Mouse (Mus musculus): Measurements from ENCODE around the gene Olfr92. TPM values are rescaled to one million over a fixed set of nuclear protein-coding genes. Genes with fewer than 3 reads are reported as not detected.

The Olfr92 gene
- total RNA-seq (2014; fragmentation: Nextera tagmentation) (not detected in 2 replicates), total RNA-seq (2017) (not detected in 2 replicates)

DNA sequence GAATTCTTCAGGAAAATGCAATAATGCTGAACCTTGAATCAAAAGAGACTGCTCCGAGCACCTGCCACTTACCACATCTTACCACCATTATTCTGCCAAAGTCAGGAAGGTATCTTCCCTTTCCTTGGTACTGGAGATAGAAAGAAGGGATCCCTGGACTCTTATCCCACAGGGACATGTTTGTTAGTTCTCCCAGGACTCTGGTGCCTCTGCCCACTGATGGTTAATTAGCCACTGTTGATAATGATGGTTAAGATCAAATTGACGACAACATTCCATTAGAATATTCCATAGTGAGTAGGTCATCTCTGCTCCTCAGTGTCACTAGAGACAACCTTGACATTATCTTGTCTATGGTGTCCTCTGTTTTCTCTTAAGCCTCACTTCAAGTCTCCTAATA is at the start of gene Olfr92:
TSS of gene Olfr92 (minus strand) at position 101 of the 400 bp plus-strand sequence.
- ATAC-seq (replicated peaks; ENCODE audit: poor library complexity, severe bottlenecking): no peak

- no peak for ATAC-seq (replicated peaks; ENCODE audit: poor library complexity, severe bottlenecking)
Measured at GRCm38 (mm10) chr17:37161394-37161793, 41.5 kb upstream of the Olfr92 start, which contains the start of gene Olfr93. Gene Olfr93, minus strand, starts transcription at chr17:37161494.

DNA sequence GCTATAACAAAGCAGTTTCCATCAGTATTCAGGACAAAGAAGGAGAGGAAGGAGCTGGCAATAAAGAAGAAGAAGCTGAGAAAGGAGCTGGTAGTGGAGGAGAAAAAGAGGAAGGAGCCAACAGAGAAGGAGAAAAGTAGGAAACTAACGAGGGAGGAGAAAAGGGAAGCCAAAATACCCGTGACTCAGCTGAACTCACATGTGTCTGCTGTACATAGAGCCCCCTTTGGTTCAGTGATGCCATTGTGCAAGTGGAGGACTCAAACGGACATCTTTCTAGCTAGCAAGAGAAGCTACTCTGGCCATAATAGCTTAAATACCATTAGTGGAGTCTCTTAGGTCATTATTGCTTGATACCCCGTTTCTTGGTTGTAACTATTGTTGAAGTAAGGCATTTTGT is 11.5 kb upstream of the Olfr92 start:
- ATAC-seq (replicated peaks; ENCODE audit: poor library complexity, severe bottlenecking): peak; percentile 58; the same call in 1 of the 2 replicates

DNA sequence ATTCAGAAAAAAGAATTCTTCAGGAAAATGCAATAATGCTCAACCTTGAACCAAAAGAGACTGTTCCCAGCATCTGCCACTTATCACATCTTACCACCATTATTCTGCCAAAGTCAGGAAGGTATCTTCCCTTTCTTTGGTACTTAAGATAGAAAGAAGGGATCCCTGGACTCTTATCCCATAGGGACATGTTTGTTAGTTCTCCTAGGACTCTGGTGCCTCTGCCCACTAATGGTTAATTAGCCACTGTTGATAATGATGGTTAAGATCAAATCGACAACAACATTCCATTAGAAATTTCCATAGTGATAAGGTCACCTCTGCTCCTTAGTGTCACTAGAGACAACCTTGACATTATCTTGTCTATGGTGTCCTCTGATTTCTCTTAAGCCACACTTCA is 21.7 kb downstream of the Olfr92 start, which contains the start of gene Olfr91:
TSS of gene Olfr91 (minus strand) at position 101 of the 400 bp plus-strand sequence.
- ATAC-seq (replicated peaks; ENCODE audit: poor library complexity, severe bottlenecking): no peak

- ATAC-seq (replicated peaks; ENCODE audit: poor library complexity, severe bottlenecking): no peak
Measured at GRCm38 (mm10) chr17:37093289-37093688, 26.6 kb downstream of the Olfr92 start.

- no peak for ATAC-seq (replicated peaks; ENCODE audit: poor library complexity, severe bottlenecking)
Measured at GRCm38 (mm10) chr17:37092198-37092597, 27.7 kb downstream of the Olfr92 start.

DNA sequence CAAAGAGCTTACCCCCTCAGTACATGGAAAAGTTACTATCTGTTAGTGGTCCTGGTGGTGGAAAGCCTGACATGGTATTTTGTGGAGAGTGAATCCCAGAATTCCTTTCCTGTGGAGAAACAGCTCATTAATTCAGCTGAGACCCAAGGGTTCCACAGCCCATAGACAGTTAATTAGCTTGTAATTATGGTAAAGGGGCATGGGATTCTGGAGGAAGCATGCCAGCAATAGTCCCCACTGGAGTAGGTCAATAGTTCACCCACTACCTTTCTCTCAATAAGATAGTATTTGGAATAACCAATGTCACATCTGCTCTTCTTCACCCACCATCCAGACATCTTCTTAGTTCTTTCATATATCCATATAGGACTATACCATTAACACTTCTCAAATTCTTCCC is 31.5 kb downstream of the Olfr92 start, which contains the start of gene Olfr90:
TSS of gene Olfr90 (minus strand) at position 101 of the 400 bp plus-strand sequence.
- ATAC-seq (replicated peaks; ENCODE audit: poor library complexity, severe bottlenecking): no peak

DNA sequence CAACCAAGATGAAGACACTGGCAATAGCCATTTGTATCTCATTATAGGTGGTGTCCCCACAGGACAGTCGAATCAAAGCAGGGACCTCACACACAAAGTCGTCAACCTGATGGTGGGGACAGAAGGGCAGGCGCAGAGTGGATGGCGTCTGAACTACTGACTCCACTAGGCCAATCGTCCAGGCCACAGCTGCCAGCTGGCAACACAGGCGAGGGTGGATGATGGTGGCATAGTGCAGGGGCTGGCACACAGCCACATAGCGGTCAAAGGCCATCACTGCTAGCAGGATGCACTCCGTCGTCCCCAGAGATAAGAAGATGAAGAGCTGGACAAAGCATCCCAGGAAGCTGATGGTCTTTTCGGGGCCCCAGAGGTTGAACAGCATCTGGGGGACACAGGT is 34.3 kb downstream of the Olfr92 start:
- no peak for ATAC-seq (replicated peaks; ENCODE audit: poor library complexity, severe bottlenecking)

GRCm38 (mm10) chr17:37084632-37085031 is 35.3 kb downstream of the Olfr92 start:
- no peak for ATAC-seq (replicated peaks; ENCODE audit: poor library complexity, severe bottlenecking)

DNA sequence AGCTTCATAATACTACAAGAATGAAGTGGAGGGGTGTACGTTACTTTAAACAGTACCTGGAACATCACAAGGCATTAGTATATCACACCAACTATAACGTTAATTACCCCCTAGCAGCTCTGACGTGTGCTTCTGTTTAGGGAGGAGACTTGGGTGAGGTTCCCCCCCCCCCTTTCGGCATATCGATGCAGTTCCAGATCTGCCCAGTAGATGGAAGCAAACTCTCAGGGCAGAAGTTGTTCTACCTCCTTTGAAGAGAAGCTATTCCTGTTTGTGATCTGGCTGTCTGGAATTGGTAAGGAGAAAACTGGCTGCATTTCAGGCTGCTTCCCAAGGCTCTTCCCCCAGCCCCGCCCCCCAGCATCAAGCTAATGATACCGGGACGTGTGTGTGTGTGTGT is 36.6 kb downstream of the Olfr92 start:
- ATAC-seq (replicated peaks; ENCODE audit: poor library complexity, severe bottlenecking): peak; percentile 95

DNA sequence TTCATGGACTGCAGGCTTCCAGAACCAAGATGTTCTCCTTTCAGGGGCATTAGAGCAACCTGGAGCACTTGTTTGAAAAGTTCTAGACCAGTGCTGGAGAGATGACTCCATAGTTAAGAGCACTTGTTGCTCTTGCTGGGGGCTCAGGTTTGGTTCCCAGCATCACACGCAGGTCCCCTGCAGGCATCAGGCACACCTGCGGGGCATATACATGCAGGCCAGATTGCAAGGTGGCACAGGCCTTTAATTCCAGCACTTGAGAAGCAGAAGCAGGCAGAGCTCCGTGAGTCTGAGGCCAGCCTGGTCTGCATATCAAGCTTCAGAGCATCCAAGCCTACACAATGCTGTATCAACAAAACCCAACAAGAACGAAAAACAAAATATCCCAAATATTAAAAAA is 38.2 kb downstream of the Olfr92 start:
- no peak for ATAC-seq (replicated peaks; ENCODE audit: poor library complexity, severe bottlenecking)

DNA sequence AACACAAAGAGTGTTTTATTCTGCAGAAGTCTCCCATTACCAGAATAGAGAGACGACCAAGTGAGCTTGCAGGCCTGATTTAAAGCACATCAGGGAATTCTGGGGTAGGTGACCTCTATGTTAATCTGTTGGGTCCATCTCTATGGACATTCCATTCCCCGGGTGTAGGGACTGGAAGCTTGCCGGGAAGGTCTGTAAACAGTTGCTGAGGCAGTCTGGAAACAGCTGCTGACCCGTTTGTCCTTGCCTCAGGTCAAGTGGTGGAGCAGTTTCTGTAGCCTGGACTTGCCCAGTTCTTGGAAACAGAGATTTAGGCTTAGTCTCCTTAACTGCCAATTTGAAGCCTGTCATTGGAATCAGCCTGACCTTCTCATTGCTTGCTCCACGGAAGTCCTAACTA is 39.8 kb downstream of the Olfr92 start:
- no peak for ATAC-seq (replicated peaks; ENCODE audit: poor library complexity, severe bottlenecking)

DNA sequence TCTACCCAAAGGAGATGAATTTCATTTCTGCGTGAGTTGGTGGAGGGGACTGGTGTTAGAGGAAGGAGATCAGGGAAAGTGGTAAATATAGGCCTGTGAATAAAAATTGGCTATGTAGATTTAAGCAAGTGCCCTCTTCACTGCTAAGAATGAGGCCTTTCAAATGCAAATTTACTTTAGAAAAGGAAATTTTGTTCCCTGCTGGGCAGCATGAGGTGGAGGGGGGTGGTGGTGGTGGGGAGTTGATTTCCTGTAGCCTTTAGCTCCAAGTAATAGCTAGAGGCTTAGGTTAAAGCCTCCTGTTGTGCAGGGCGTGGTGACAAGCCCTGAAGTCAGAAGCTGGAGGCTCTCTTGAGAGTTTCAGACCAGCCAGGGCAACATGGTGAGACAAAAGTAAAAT is 40.9 kb downstream of the Olfr92 start:
- no peak for ATAC-seq (replicated peaks; ENCODE audit: poor library complexity, severe bottlenecking)

- ATAC-seq (replicated peaks; ENCODE audit: poor library complexity, severe bottlenecking): no peak
Measured at GRCm38 (mm10) chr17:37078193-37078592, 41.7 kb downstream of the Olfr92 start.

GRCm38 (mm10) chr17:37075766-37076165 is 44.1 kb downstream of the Olfr92 start:
- ATAC-seq (replicated peaks; ENCODE audit: poor library complexity, severe bottlenecking): no peak

DNA sequence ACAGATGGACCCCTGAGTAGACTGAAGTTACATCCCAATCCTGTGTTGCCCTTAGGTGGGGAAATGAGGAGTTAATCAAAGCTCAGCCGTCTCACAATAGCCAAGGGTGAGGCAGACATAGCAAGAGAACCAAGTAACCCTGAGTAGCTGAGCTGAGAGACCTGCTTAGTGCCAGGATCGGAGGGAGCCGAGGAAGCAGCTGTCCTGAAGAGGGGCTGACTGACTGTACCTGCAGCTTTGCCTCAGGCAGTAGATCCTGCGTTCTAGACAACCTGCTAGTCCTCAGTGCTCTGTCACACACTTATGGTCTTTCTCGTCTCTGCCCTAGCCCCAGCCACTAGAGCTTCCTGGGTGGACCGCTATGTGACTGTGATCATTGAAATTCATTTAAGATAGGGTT is 44.7 kb downstream of the Olfr92 start:
- ATAC-seq (replicated peaks; ENCODE audit: poor library complexity, severe bottlenecking): no peak

DNA sequence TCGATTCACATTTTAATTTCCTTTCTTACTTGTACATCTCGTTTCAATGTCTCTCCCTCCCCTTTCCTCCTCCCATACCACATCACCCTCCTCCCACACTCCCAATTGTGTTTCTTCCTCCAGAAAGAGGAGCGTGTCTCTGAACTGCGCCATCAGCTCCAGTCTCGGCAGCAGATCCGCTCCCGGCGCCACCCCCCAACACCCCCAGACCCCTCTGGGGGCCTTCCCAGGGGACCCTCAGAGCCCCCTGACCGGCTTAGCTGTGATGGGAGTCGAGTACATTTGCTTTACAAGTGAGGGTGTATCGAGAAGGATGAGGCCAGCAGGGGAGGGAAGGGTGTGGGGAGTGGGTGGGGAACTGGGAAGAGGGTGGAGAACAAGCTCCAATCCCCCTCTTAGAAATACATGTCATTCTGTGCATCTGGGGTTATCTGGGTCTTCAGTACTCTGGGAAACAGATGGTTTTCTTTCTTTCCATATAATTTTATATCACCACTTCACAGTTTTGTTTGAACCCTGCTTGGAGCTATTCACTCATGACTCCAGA is 47.1 kb downstream of the Olfr92 start:
- no peak for ATAC-seq (replicated peaks; ENCODE audit: poor library complexity, severe bottlenecking)

DNA sequence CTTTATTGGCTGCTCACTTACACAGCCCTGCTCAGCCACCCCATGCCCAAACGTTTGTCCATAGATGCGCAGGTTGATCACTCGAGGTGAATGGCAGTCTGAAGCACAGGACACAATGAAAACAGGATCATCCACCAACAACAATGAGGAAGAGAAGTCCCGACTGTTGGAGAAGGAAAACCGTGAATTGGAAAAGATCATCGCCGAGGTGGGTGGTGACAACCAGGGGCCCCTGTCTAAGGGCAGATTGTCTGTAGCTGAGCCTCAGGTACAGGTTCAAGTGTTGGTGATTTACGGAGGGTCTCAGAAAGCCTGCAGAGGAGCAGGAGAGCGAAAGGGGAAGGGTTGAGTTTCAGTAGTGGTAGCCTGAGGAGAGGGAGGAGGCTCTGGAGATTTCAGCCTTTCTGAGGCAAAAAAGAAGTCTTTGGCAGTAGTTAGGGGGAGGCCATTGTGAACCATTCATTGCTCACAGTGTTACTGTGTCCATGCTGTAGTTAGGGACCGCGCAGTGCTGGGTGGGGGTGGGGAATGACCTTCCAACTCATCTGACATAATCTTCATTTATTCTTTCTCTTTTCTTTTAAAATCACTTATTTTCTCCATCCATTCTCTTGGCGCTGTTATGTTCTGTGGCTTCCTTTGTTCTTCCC is 47.7 kb downstream of the Olfr92 start:
- ATAC-seq (replicated peaks; ENCODE audit: poor library complexity, severe bottlenecking): no peak

GRCm38 (mm10) chr17:37070121-37070520 is 49.8 kb downstream of the Olfr92 start:
- no peak for ATAC-seq (replicated peaks; ENCODE audit: poor library complexity, severe bottlenecking)

DNA sequence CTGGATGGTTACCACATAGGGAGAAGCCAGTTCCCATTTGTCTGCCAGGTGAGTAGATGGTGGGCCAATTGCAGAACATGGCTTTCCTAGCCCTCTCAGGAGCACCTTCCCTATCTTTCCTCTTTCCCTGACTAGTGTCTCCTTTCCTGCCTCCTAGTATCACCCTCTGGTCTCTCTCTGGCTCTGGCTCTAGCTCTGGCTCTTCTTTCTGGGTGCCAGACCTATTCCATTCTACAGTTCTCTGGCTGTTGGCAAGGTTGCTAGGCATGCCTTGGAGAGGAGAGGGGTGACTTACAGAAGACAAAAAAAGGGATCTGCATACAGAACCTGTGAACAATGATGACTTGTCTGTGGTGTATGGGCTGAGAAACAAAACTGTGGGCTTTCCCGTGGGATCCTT is 52.0 kb downstream of the Olfr92 start:
- ATAC-seq (replicated peaks; ENCODE audit: poor library complexity, severe bottlenecking): no peak

DNA sequence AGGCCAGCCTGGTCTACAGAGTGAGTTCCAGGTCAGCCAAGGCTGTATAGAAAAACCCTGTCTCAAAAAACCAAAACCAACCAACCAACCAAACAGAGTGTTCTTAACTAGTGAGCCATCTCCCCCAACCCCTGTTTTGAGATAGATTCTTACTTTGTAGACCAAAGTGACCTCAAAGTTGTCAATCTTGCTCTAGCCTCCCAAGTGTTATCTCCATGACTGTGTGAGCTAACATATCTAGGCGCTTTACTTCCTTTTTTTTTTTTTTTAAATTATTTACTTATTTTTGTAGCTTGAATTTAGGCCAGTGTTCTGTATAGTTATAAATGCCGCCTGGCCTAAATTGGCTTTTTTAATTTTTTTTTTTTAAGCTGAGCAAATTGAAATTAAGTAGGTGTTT is 53.9 kb downstream of the Olfr92 start:
- no peak for ATAC-seq (replicated peaks; ENCODE audit: poor library complexity, severe bottlenecking)

Measured in granulocyte monocyte progenitor cell, adult 5-6 weeks (primary cell).